Mouse (Mus musculus): ENCODE results near the gene March1.

The March1 gene

GRCm38 (mm10) chr8:65617871-65618751 is at the start of gene March1:
TSS of gene March1 (plus strand) at chr8:65617900.
- no peak for DNase-seq (ENCODE audit: extremely low spot score, low read depth, low spot score)

- DNase-seq (ENCODE audit: extremely low spot score, low read depth, low spot score): no peak
Measured at GRCm38 (mm10) chr8:65586909-65587308, 30.8 kb upstream of the March1 start.

GRCm38 (mm10) chr8:65603241-65603640 is 14.5 kb upstream of the March1 start:
- no peak for DNase-seq (ENCODE audit: extremely low spot score, low read depth, low spot score)

GRCm38 (mm10) chr8:65609509-65609908 is 8.2 kb upstream of the March1 start:
- no peak for DNase-seq (ENCODE audit: extremely low spot score, low read depth, low spot score)

GRCm38 (mm10) chr8:65618966-65619365 is 1.3 kb downstream of the March1 start:
- DNase-seq (ENCODE audit: extremely low spot score, low read depth, low spot score): no peak

- DNase-seq (ENCODE audit: extremely low spot score, low read depth, low spot score): no peak
Measured at GRCm38 (mm10) chr8:65644931-65645330, 27.2 kb downstream of the March1 start.

- DNase-seq (ENCODE audit: extremely low spot score, low read depth, low spot score): no peak
Measured at GRCm38 (mm10) chr8:65645502-65645901, 27.8 kb downstream of the March1 start.

- no peak for DNase-seq (ENCODE audit: extremely low spot score, low read depth, low spot score)
Measured at GRCm38 (mm10) chr8:65645945-65646344, 28.2 kb downstream of the March1 start.

GRCm38 (mm10) chr8:65655924-65656323 is 38.2 kb downstream of the March1 start:
- DNase-seq (ENCODE audit: extremely low spot score, low read depth, low spot score): no peak

GRCm38 (mm10) chr8:65661885-65662284 is 44.2 kb downstream of the March1 start:
- DNase-seq (ENCODE audit: extremely low spot score, low read depth, low spot score): no peak

- no peak for DNase-seq (ENCODE audit: extremely low spot score, low read depth, low spot score)
Measured at GRCm38 (mm10) chr8:65665786-65666185, 48.1 kb downstream of the March1 start.

GRCm38 (mm10) chr8:65743066-65743465 is 125.4 kb downstream of the March1 start:
- DNase-seq (ENCODE audit: extremely low spot score, low read depth, low spot score): no peak

GRCm38 (mm10) chr8:65775815-65776214 is 158.1 kb downstream of the March1 start:
- DNase-seq (ENCODE audit: extremely low spot score, low read depth, low spot score): no peak

GRCm38 (mm10) chr8:65781156-65781555 is 163.5 kb downstream of the March1 start:
- DNase-seq (ENCODE audit: extremely low spot score, low read depth, low spot score): no peak

- no peak for DNase-seq (ENCODE audit: extremely low spot score, low read depth, low spot score)
Measured at GRCm38 (mm10) chr8:65812971-65813370, 195.3 kb downstream of the March1 start.

GRCm38 (mm10) chr8:65922294-65923019 is 304.8 kb downstream of the March1 start:
- DNase-seq (ENCODE audit: extremely low spot score, low read depth, low spot score): no peak

- DNase-seq (ENCODE audit: extremely low spot score, low read depth, low spot score): no peak
Measured at GRCm38 (mm10) chr8:65956948-65957347, 339.2 kb downstream of the March1 start.

GRCm38 (mm10) chr8:65957492-65957891 is 339.8 kb downstream of the March1 start:
- no peak for DNase-seq (ENCODE audit: extremely low spot score, low read depth, low spot score)

- DNase-seq (ENCODE audit: extremely low spot score, low read depth, low spot score): no peak
Measured at GRCm38 (mm10) chr8:65966502-65967222, 349.0 kb downstream of the March1 start.

- no peak for DNase-seq (ENCODE audit: extremely low spot score, low read depth, low spot score)
Measured at GRCm38 (mm10) chr8:65967223-65967778, 349.6 kb downstream of the March1 start.

GRCm38 (mm10) chr8:65976905-65977304 is 359.2 kb downstream of the March1 start:
- DNase-seq (ENCODE audit: extremely low spot score, low read depth, low spot score): no peak

Data from hindlimb bud, embryonic 11.5 days (tissue).